Mouse (Mus musculus) ES-Bruce4 (cell line): Measurements from ENCODE around the gene Zbtb7a.

ENCODE experiments used
- EP300 ChIP-seq: IDR thresholded peaks from 2 replicates; pipeline ENCODE4 v1.6.1; 2011; ENCODE audit warnings: low read depth, low read length; ENCODE audit not compliant: insufficient read depth
- POLR2A ChIP-seq: IDR thresholded peaks from one replicate; pipeline ENCODE4 v1.8.1; 2011; ENCODE audit warnings: low read length; ENCODE audit not compliant: insufficient read depth

- TF ChIP-seq EP300: no peak
- TF ChIP-seq POLR2A: no peak
These were observed 45.8 kb upstream of the Zbtb7a start for GRCm38 (mm10) chr10:81089216-81089615.
